8 mouse cellular contexts compared by ENCODE assay signal in genomic region chr8:126583971-126584843, GRCm38 (mm10). TPM values are rescaled to one million over a fixed set of nuclear protein-coding genes. Genes with fewer than 3 reads are reported as not detected.
DNase-seq lines count a peak whose midpoint lies in the region; ATAC-seq and TF ChIP-seq lines count a peak whose summit lies in the region.

No protein-coding gene starts in this region.

- H3K9me3 ChIP-seq in MEL (replicated peaks; ENCODE audit: insufficient read depth, low read length): no peaks in the 10 kb centered on the region
- H3K9me3 ChIP-seq in lung, embryonic 15.5 days: no peaks in the 10 kb centered on the region

- H3K4me2 ChIP-seq in lung, embryonic 15.5 days: peak overlapping the region; percentile 96

- peak; percentile 93 for DNase-seq in MEL (ENCODE audit: low read depth, low spot score)
- peak; percentile 75 for DNase-seq in cerebellum, adult 9-10 months
- DNase-seq in heart, postnatal 4 days: peak; percentile 89
- DNase-seq in layer of hippocampus, adult 2 months (ENCODE audit: low spot score in 2 of 2): peak; percentile 58 to 69
- peak; percentile 88 for DNase-seq in thymus, postnatal 0 days (ENCODE audit: low spot score)

- H3K27ac ChIP-seq in MEL (ENCODE audit: control insufficient read depth, low read depth, low read length): peak overlapping the region; percentile 98
- H3K27ac ChIP-seq in layer of hippocampus, adult 2 months: peak overlapping the region; percentile 99
- peak overlapping the region; percentile 99 for H3K27ac ChIP-seq in lung, embryonic 15.5 days

- TF ChIP-seq EP300 in MEL (IDR thresholded peaks at IDR 0.05; ENCODE audit: low read depth in 1 of 2, low read length in 2 of 2): no peak

- TF ChIP-seq RAD21 in MEL (IDR thresholded peaks at IDR 0.05; ENCODE audit: low read depth, low read length): no peak

- H3K9ac ChIP-seq in MEL (ENCODE audit: control insufficient read depth, low read depth, low read length, poor library complexity, severe bottlenecking): peak overlapping the region; percentile 97
- peak overlapping the region; percentile 65 for H3K9ac ChIP-seq in lung, embryonic 15.5 days

- no peak for TF ChIP-seq CTCF in MEL (IDR thresholded peaks at IDR 0.05 in 2 of 3, conservative IDR thresholded peaks at IDR 0.05 in 1 of 3; ENCODE audit: control insufficient read depth in 1 of 3, insufficient read depth in 1 of 3, low read depth in 2 of 3, low read length in 3 of 3, poor library complexity in 1 of 3, severe bottlenecking in 1 of 3)
- no peak for TF ChIP-seq CTCF in layer of hippocampus, adult 2 months (conservative IDR thresholded peaks at IDR 0.05)

- H3K27me3 ChIP-seq in MEL (ENCODE audit: control insufficient read depth in 1 of 2, insufficient read depth in 2 of 2, low read length in 2 of 2): no peaks in the 10 kb centered on the region
- no peaks in the 10 kb centered on the region for H3K27me3 ChIP-seq in lung, embryonic 15.5 days

- H3K4me3 ChIP-seq in MEL (ENCODE audit: control insufficient read depth in 1 of 2, insufficient read depth in 1 of 2, low read depth in 2 of 2, low read length in 2 of 2): peak overlapping the region; percentile 49 to 66
- H3K4me3 ChIP-seq in layer of hippocampus, adult 2 months: peak overlapping the region; percentile 60
- peak overlapping the region; percentile 45 for H3K4me3 ChIP-seq in lung, embryonic 15.5 days

- WGBS in lung, embryonic 15.5 days: 2% methylated on average over 65 of the region's 68 CpGs

- ATAC-seq in frontal cortex, adult (ENCODE audit: low TSS enrichment): peak; percentile 56
- ATAC-seq in lung, embryonic 15.5 days (ENCODE audit: borderline replicate concordance, extremely low read depth, low FRiP score, low TSS enrichment): peak; percentile 84
- peak; percentile 53 for ATAC-seq in neutrophil, adult 5-6 weeks (ENCODE audit: extremely low read depth, insufficient number of reproducible peaks, low FRiP score, poor library complexity, severe bottlenecking)

- peak; percentile 30 to 72; a peak in 2 of 4 replicates for TF ChIP-seq POLR2A in MEL (IDR thresholded peaks at IDR 0.05; ENCODE audit: control insufficient read depth in 1 of 2, insufficient read depth in 1 of 2, low read depth in 1 of 2, low read length in 2 of 2, poor library complexity in 1 of 2)

- H3K4me1 ChIP-seq in MEL (ENCODE audit: control insufficient read depth in 1 of 2, insufficient read depth in 2 of 2, low read length in 2 of 2): peaks cover 9 to 27% of the 10 kb centered on the region in 2 experiments; a peak in 3 of 4 replicates
- H3K4me1 ChIP-seq in lung, embryonic 15.5 days: peaks cover 64% of the 10 kb centered on the region

- H3K79me2 ChIP-seq in MEL (ENCODE audit: control insufficient read depth, insufficient read depth, low read length, poor library complexity): peaks cover 35% of the 10 kb centered on the region

- H3K36me3 ChIP-seq in MEL (ENCODE audit: control insufficient read depth in 1 of 2, insufficient read depth in 2 of 2, low read length in 2 of 2): peaks cover 9 to 36% of the 10 kb centered on the region in 2 experiments
- peaks cover 10% of the 10 kb centered on the region for H3K36me3 ChIP-seq in lung, embryonic 15.5 days

TF ChIP-seq in MEL, 35 proteins besides CTCF, POLR2A, EP300 and RAD21:
- TF ChIP-seq NRF1 (IDR thresholded peaks at IDR 0.05; ENCODE audit: insufficient read depth, low read depth, low read length, poor library complexity, severe bottlenecking): peak; percentile 85
- peak; percentile 86 for TF ChIP-seq BHLHE40 (IDR thresholded peaks at IDR 0.05; ENCODE audit: borderline replicate concordance, low read depth, low read length)
- peak; percentile 84 for TF ChIP-seq MAX (IDR thresholded peaks at IDR 0.05; ENCODE audit: low read length)
- no peak; the same call in 1 of the 2 replicates for TF ChIP-seq POLR2AphosphoS2 (IDR thresholded peaks at IDR 0.05; ENCODE audit: low read length)
- TF ChIP-seq UBTF (IDR thresholded peaks at IDR 0.05; ENCODE audit: borderline replicate concordance, insufficient read depth, low read depth, low read length): no peak
- TF ChIP-seq TAL1 (IDR thresholded peaks at IDR 0.05; ENCODE audit: low read length): no peak
- no peak for TF ChIP-seq CHD2 (IDR thresholded peaks at IDR 0.05; ENCODE audit: low read length)
- TF ChIP-seq CHD1 (IDR thresholded peaks at IDR 0.05; ENCODE audit: low read depth, low read length): no peak
- peak; percentile 65; the same call in 1 of the 2 replicates for TF ChIP-seq HCFC1 (IDR thresholded peaks at IDR 0.05; ENCODE audit: low read depth, low read length)
- 0 out of 2 replicates have a peak, but pooled peaks have one; percentile 32 for TF ChIP-seq TCF12 (IDR thresholded peaks at IDR 0.05; ENCODE audit: low read depth, low read length)
- TF ChIP-seq ETS1 (IDR thresholded peaks at IDR 0.05; ENCODE audit: low read depth, low read length): peak; percentile 47; the same call in 1 of the 2 replicates
- no peak for TF ChIP-seq E2F4 (IDR thresholded peaks at IDR 0.05; ENCODE audit: borderline replicate concordance, low read depth, low read length)
- no peak for TF ChIP-seq ZC3H11A (IDR thresholded peaks at IDR 0.05; ENCODE audit: low read depth, low read length)
- TF ChIP-seq SIN3A (IDR thresholded peaks at IDR 0.05; ENCODE audit: low read length): peak; percentile 75
- TF ChIP-seq MYB (IDR thresholded peaks at IDR 0.05; ENCODE audit: low read depth, low read length): no peak
- TF ChIP-seq JUND (IDR thresholded peaks at IDR 0.05; ENCODE audit: low read depth, low read length): no peak
- TF ChIP-seq MYC (IDR thresholded peaks at IDR 0.05; ENCODE audit: low read depth, low read length): peak; percentile 81
- peak; percentile 58; the same call in 1 of the 2 replicates for TF ChIP-seq MEF2A (IDR thresholded peaks at IDR 0.05; ENCODE audit: extremely low read depth, insufficient replicate concordance, low read depth, low read length, poor library complexity, severe bottlenecking)
- TF ChIP-seq TBP (IDR thresholded peaks at IDR 0.05; ENCODE audit: low read depth, low read length): peak; percentile 51; the same call in 1 of the 2 replicates
- TF ChIP-seq NELFE (IDR thresholded peaks at IDR 0.05; ENCODE audit: low read depth, low read length): peak; percentile 52; the same call in 1 of the 2 replicates
- no peak for TF ChIP-seq GABPA (IDR thresholded peaks at IDR 0.05; ENCODE audit: low read depth, low read length)
- no peak for TF ChIP-seq ZKSCAN1 (IDR thresholded peaks at IDR 0.05; ENCODE audit: low read depth, low read length)
- TF ChIP-seq ELF1 (IDR thresholded peaks at IDR 0.05; ENCODE audit: low read depth, low read length): 0 out of 2 replicates have a peak, but pooled peaks have one; percentile 44

RNA-seq across cellular contexts. Expression of gene Irf2bp2, which starts 9.6 kb away (rescaled TPM):
- total RNA-seq in MEL (2012; rRNA removed): 30.4 and 37.2 TPM in 2 replicates
- polyA plus RNA-seq in MEL (2012; ENCODE audit: insufficient read depth in 1 of 2, insufficient read length in 2 of 2, low read depth in 1 of 2, low replicate concordance in 2 of 2, missing spikeins in 1 of 2): 10 to 100 TPM in 1 of 2 experiments, not detected in 1; 17.1 TPM
- total RNA-seq in heart, postnatal 4 days (2021): 10 to 100 TPM; 98.2 to 100.0 TPM
- total RNA-seq in layer of hippocampus, adult 2 months (2021): 10 to 100 TPM; 53.0 to 60.4 TPM
- polyA plus RNA-seq in lung, embryonic 15.5 days (2015; fragmentation: Nextera tagmentation; extraction: Ambion mirVana): 12.6 TPM in 2 replicates
- 65.3 and 69.0 TPM in 2 replicates for total RNA-seq in neutrophil, adult 5-6 weeks (2017)
- polyA plus RNA-seq in thymus, postnatal 0 days (2015; fragmentation: Nextera tagmentation; extraction: Ambion mirVana): 14.9 and 20.3 TPM in 2 replicates

Comparison
In these comparisons a context has a peak if more than half of its experiments do, and no peak if none do; other contexts are left out.
1. Peak in every context shown above with its lines: DNase-seq, ATAC-seq, H3K4me3 ChIP-seq and H3K27ac ChIP-seq.